Mouse (Mus musculus): ENCODE data around the gene Hectd4.
"Not testable (repeated sequence)": the region's sequence is repeated elsewhere in the genome, so short reads cannot be mapped to it uniquely, and the experiment has no call there.

The Hectd4 gene

DNA sequence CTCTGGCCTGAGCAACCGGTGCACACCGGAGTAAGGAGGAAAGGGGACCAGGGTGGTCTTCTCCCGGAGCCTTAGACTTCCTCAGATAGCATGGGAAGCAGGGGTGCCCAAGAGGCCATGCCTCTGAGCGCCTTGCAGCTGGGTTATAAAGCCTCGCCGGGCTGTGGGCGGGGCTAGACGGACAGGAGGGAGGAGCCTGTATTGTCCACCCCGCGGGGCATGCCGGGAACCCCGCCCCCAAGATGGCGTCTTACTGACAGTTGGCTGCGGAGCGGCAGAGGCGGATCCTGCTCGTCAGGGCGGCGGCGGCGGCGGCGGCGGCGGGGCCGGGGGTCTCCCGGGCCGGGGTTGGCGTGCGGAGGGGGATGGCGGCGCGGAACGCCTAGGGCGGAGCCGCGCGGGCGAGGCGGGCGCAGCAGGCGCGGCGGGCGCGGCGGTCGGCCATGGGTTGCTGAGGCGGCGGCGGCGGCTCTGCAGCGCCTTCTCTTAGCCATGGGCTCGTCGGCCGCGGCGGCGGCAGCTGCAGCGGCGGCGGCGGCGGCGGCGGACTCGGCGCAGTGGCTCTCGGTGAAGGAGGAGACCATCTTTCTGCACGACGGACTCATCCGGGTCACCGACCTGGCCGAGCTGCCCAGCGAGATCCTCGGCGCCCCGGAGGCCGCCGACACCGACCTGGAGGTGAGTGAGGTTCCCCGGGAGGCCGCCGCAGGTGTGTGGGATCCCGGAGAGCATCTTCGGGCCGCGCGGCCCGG, at the start of gene Hectd4:
Hectd4 (plus strand) TSS at position 240 of the 752 bp plus-strand sequence.
- DNase-seq (ENCODE audit: low spot score) = peak; percentile 98

DNA sequence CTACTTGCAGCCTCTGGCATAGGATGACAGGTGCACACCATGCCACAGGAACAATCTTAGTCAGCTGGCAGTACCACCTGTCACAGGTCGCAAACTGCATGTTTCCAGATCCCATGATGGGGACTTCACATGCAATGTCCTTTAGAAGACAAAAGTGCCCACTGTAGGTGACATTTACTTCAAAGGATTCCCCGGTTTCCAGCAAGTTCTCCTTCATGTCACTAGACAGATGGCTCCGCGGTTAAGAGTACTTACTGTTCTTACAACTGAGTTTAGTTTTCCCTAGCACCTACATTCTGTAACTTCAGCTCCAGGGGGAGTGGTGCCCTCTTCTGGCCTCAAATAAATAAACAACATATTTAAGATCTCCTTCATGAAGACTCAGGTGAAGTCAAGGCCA, 47.2 kb upstream of the Hectd4 start:
- DNase-seq (ENCODE audit: low spot score) = no peak

DNA sequence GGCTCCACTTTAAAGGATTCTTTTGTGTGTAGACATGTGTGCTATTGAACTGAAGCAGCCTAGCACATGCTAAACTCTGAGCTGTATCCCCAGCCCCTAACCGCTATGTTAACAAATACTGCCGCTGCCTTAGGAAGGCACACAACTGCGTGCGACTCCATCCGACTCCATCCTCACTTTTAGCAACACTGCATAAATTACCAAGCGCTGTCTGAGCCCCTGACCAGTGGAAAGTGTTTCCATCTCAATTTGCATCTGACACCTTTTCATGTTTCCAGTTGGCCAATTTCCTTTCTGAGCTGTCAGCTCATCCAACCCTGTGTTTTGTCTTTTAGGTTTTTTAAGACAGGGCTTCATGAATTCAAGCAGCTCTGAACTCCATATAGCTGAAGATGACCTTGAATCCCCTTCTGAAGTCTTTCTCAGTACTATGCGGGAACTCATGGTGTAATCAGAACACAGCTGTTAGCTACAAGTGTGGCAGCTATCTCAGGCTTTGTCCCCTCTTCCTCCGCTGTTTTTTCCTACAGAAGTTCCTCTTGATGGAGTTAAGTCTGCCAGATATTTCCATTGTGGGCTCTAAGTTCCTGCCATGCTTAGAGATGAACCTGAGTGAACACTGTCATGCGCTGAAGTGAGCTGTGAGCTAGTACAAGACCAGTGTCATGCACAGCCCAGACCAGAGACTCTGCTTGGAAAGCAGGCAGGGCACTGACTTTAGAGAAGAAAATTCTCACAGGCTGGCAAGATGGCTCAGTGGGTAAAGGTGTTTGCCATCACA, 40.8 kb upstream of the Hectd4 start:
- no peak for DNase-seq (ENCODE audit: low spot score)

DNA sequence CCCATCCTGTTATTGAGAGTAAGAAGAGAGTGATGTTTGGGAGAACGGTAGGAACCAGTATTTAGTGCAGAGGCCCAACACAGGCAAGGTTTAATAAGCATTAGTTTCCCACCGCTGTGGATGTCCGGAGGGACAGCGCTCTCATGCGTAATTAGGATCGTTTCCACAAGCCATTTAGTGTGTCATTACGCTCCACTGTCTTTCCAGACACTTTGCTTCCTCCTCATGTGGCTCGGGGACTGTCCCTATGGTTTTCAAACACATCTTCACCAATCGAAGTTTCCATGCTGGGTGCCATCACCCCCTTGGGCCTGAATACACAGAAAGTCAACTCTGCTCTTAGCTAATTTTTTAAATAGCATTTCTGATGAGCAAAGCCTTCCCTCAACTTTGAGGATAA, 36.8 kb upstream of the Hectd4 start:
- DNase-seq (ENCODE audit: low spot score) = no peak

DNA sequence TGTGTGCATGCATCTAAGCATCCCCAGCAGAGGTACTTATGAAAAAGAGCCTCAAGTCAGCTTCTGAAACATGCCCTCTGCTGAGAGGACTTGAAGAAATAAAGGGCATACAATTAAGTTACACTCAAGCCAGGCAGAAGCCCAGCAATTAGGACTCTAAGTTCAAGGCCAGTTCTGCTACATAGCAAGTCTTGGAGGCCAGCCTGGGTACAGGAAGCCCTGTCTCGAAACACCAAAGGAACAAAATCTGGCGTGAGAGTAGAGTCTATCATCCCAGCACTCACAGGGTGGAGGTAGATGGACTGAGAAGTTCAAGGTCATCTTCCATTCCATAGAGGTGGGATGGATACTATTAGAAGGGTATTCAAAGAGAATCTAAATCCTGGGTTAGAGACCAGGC, 35.6 kb upstream of the Hectd4 start:
- DNase-seq (ENCODE audit: low spot score) = no peak

DNA sequence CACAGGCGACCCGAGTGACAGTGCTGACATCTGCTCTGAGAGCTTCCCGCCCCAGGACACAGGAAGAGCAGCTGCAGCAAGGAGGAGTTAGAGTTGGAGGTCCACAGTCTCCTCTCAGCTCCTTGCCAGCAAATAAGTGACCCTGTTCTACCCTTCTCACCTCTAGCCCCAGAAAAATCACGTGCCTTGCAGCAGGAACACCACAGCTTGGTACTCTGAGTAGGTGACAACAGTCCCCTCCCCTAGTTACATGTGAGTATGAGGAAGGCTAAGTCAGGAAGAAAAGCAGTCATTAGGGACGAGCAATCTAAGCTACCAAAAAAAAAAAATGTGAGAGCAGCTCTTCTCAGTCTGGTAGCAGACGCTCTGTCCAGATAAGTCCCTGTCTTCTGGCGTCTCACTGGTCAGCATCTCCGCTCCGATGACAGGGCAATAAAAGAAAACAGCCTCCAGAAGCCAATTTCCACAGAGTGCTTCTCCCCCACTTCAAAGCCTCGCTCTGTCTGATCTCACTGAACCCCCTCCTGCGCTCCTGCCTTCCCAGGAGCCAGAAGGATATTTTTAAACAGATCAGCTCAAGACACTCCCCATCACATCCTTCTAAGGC, 35.0 kb upstream of the Hectd4 start:
- DNase-seq (ENCODE audit: low spot score) = no peak

DNA sequence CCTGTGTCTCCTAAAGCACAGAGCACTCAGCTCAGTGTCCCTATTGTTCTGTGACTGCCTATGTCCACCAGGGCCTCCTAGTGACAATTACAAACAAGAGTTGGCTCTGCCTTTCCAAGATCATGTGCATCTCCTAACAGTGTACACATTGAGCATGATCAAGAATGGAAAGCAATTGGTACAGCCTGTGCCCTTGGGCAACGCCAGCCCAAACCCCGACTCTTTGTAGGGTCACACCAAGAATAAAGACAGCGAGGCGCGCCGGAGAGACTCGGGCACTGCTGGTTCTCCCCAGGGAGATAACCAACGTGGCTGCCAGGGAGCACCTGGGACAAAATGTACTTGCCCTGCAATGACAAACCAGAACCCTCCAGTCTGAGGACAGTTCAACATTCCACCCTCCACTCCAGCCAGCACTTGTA, 32.4 kb upstream of the Hectd4 start:
- no peak for DNase-seq (ENCODE audit: low spot score)

DNA sequence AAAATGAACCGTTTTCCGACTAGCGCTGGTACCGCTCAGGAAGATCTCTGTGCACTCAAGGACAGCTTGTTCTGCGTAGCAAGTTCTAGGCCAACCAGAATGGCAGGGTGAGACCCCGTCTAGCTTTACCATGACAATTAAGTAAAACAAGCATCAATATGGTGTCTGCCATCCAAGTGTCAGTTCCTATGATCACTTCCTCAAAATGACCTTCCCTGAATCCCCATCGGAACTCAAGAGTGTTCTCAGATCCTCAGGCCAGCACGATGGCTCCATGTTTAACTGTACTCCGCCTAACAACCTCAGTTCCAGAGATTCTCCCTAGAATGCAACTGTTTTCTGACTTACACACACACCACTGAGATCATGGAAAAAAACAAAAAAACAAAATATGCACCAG, 31.8 kb upstream of the Hectd4 start:
- no peak for DNase-seq (ENCODE audit: low spot score)

DNA sequence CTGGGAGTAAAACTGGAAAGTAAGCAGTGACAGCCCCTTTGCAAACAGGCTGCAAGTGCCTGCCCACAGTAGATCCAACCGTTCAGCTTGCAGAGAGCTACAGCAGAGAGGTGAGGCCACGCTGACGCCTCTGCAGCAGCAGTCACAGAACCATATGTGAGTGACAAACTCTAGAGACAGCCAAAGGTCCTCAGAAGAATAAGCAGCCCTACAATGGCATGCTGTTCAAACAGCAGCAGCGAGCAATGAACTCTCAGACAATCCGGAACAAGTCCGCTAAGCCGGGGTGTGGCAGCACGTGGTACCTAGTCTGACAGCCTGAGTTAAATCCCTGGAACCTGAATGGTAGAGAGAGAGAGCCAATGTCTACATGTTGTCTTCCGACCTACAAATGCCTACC, 30.8 kb upstream of the Hectd4 start:
- DNase-seq (ENCODE audit: low spot score) = no peak

DNA sequence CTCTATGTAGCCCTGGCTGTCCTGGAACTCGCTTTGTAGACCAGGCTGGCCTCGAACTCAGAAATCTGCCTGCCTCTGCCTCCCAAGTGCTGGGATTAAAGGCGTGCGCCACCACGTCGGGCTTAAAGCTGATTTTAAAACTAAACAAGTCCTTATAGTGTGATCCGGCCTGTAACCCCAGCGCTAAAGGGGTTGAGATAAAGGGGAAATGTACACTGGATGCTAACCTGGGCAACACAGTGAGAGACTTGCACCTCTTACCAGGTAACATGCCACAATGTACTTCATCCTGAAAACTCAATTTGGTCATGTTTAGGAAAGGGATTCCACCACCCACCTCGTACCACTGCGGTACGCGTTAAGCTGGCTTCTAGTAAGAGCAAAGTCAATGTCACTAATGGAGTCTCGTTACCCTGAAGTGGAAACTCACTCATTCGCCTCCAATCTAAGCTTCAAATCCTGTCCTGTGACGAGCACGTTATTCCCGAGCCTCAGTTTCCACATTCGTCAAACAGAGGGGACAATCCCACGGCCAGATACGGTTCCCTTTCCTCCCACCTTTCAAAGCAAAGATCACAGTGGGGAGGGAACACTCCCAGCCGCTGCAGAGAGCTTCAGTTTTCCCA, 29.7 kb upstream of the Hectd4 start:
- no peak for DNase-seq (ENCODE audit: low spot score)

DNA sequence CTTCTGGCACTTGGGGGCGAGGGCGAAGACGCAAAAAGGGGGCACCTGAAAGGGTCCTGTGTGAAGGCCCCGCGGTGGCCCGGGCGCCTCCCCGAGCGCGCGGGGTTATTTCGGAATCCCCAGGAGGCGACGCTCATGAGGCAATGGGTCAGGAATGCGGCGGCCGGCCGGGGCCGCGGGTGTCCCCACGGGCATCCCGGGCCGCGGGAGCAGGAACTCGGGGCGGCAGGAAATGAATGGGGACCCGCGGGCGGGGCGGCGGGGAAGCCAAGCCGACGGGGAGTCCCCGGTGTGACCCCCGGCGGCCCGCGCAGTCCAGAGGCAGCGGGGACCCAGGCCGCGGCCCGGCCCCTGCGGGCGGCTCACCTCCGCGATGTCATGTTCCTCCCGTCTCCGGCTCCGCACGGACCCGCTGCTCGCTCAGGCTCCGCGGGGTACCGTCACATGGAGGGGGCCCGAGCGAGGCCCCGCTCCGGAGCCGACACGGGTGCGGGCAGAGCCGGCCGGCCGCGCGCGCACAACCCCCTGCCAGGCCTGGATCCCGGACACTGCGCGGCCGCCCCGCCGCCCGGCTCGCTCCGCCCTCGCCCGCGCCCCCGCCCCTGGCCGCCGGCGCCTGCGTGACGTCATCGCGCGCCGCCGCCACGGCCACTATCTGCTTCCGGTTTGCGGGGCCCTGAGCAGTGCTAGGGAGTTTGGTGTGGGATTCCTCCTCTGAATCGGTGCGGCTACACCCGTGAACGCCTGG, 29.0 kb upstream of the Hectd4 start, which contains the start of gene Ptpn11:
Ptpn11 (minus strand) TSS at position 562 of the 748 bp plus-strand sequence.
- DNase-seq (ENCODE audit: low spot score) = peak; percentile 79

DNA sequence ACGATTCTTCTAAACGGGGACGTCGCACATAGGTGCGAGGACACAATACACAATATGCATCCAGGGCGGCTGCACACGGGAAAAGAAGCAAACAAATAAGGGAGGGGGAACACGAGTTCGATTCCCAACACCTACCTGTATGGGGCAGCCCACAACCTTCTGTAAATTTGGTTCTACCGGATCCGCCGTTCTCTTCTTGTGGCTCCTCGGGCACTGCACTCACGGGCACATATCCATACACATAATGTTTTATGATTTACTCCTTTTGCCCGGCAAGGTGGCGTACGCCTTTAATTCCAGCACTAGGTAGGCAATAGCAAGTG, 28.5 kb upstream of the Hectd4 start:
- DNase-seq (ENCODE audit: low spot score) = no peak

DNA sequence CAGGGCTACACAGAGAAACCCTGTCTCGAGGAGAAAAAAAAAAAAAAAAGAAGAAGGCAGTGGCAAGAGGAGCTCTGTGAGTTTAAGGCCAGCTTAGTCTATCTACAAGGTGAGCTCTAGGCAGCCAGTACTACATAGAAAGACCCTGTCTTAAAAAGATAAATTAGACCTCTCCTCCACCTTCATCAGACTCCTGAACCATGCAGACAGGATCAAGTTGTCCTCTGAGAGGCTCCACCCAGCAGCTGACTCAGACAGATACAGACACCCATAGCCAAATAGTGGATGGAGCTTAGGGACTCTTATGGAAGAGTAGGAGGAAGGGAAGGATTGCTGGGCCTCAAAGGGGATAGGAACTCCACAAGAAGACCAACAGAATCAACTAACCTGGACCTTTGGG, 25.8 kb upstream of the Hectd4 start:
- DNase-seq (ENCODE audit: low spot score) = no peak

DNA sequence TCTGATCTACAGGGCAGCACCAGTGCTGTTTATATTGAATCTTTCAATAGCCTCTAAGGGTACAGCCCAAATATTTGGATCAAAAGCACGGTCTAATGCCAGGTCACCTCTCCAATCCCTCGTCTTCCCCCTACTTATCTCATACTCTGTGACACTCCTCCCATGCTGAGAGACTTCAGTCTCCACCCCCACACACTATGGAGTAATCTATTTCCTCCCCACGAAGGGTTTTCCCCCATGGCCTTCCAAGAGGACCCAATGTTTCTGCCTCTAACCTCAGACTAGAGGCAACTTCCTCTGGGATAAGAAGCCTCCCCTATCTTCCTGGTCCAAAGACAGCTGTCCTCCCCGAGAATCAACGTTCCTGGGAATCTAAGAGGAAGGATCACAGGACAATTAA, 23.3 kb upstream of the Hectd4 start:
- no peak for DNase-seq (ENCODE audit: low spot score)

DNA sequence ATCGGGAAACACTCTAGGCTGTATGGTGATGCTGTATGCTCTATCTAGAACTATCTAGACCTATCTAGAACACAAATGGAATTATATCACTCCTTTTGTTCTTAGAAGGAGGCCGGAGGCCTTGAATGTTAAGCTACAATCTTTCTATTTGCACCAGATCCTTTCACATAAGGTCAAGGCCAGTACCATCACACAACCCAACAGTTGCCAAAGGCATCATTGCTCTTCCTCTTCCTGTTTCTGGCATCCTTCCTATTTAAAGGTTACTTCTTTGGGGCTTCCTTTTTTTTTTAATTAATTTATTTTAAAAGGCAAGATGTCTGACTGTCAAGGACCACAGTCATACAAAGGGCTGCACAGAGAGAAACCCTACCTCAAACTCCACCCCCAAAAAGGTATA, 22.7 kb upstream of the Hectd4 start:
- no peak for DNase-seq (ENCODE audit: low spot score)

DNA sequence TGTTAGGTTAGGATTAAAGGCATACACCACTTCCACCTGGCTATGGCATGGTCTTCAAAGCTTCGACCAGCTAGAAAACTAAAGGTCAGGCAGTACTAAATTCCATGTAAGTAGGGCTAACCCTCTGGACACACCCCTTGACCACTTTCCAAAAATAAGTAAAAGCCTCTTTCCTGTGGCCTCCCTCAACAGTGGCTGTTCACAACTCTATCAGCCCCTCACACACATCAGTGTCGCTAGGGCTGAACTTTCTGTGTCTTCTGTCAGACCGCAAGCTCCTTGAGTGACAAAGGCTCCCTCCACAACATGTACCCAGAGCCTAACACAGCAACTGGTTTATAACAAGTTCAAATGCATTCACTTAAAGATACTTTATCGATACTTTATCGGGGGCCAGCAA, 21.6 kb upstream of the Hectd4 start:
- no peak for DNase-seq (ENCODE audit: low spot score)

DNA sequence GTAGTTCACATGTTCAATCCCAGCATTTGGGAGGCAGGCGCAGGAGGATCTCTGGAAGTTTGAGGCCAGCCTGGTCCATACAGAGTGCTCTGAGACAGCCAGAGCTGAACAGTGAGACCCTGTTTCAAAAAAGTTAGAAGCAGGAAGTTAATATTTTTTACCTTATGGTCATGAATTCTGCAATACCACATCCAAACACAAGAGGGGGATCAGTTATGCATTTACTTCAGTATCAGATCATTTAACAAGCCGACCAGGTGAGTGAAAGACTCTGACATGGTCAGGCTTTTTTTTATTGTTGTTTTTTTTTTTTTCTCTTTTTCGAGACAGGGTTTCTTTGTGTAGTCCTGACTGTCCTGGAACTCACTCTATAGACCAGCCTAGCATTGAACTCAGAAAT, 18.3 kb upstream of the Hectd4 start:
- no peak for DNase-seq (ENCODE audit: low spot score)

DNA sequence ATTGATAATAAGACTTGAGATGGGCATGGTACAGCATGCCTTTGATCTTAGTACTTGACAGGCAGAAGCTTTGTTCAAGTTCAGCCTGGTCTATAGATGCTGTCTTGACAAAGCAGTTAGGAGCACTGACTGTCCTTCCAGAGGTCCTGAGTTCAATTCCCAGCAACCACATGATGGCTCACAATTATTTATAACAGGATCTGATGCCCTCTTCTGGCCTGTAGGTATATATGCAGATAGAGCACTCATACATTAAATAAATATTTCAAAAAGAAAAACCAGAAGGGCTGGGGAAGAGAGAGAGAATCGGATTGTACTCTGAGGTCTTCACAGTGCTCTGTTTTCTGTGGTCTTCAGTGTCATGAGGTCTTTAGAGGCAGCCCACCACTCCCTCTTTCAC, 17.6 kb upstream of the Hectd4 start:
- no peak for DNase-seq (ENCODE audit: low spot score)

DNA sequence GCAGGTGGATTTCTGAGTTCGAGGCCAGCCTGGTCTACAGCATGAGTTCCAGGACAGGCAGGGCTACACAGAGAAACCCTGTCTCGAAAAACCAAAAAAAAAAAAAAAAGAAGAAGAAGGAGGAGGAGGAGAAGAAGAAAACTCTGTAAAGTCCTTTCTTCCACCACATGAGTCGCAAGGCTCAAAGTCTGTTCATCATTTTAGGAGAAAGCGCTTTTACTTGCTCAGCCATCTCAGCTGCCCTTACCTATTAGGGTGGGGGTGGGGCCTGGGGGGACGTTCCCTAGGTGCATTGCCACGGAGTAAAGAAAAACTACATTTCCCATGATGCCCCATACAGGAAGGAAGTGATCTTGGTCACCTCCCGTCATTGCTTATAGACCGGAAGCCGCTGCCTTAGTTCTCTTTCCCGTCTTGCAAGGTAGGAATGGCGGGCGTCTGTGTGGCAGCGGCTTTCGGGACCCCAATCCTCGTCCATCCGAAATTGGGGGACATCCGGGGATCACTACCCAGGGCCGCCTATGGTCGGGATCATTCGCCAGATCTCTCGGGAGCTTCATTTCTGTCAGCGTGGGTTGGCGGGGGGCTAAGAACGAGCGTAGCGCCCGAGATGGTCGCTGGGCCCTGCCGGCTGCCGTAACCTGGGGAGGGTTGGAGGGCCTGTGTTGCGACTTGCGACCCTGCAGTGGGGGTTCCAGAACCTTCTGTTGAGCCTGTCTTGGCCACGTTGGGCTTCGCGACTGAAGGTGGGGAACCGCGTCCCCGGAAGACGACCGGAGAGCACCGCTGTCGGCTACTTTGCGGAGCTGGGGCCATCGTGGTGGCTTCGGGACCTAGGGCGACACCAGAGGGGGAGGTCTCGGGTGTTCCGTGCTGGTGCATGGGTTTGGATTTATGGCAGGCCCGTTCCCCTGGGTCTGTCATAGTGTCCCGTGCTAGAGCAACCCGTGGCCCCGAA, 15.6 kb upstream of the Hectd4 start, which contains the start of gene Rpl6:
Rpl6 (plus strand) TSS at position 350 of the 958 bp plus-strand sequence.
- peak; percentile 69 for DNase-seq (ENCODE audit: low spot score)

DNA sequence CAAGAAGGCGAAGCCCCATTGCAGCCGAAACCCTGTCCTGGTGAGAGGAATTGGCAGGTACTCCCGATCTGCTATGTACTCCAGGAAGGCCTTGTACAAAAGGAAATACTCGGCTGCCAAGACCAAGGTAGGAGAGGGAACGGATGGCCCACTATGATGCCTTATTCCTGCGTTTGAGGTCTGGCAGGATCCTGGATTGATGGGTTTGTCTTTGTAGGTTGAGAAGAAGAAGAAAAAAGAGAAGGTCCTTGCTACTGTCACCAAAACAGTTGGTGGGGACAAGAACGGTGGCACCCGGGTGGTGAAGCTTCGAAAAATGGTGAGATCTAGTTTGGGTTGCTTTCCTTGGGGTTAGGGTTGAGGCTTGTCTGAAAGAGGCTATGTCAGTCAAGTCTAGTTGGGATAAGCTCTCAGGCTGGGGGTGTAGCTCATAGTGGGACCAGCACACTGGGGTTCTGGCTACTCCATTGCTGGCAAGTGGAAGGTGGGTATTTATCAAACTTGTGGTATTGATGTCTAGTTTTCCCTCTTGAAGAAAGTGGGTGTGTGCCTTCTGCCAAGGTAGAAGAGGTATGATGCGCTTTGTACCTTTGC, 14.4 kb upstream of the Hectd4 start:
- not testable (repeated sequence) for DNase-seq (ENCODE audit: low spot score)

Data from ovary, postnatal 14 days (tissue).